Mouse (Mus musculus) retina, postnatal 1 day (tissue): ENCODE data around the gene Gm17490.
"Not testable (repeated sequence)": the region's sequence is repeated elsewhere in the genome, so short reads cannot be mapped to it uniquely, and the experiment has no call there.

Experiments
- DNase-seq: peaks from one replicate; pipeline ENCODE4 v3.0.0-alpha.2; 2012

The Gm17490 gene

GRCm38 (mm10) chr2:11623726-11624125, 2.3 kb downstream of the Gm17490 start:
- DNase-seq = no peak

GRCm38 (mm10) chr2:11623173-11623572, 2.9 kb downstream of the Gm17490 start:
- DNase-seq = no peak

- DNase-seq = no peak
These were observed 6.5 kb downstream of the Gm17490 start for GRCm38 (mm10) chr2:11619598-11619997.

GRCm38 (mm10) chr2:11616846-11617245, 9.2 kb downstream of the Gm17490 start:
- DNase-seq = no peak

- DNase-seq = not testable (repeated sequence)
These were observed 13.1 kb downstream of the Gm17490 start for GRCm38 (mm10) chr2:11612939-11613338.

GRCm38 (mm10) chr2:11606718-11607117, 19.3 kb downstream of the Gm17490 start:
- DNase-seq = not testable (repeated sequence)

GRCm38 (mm10) chr2:11604911-11605310, 21.2 kb downstream of the Gm17490 start:
- DNase-seq = no peak

- DNase-seq = no peak
These were observed 22.0 kb downstream of the Gm17490 start, which contains the start of gene Rbm17 for GRCm38 (mm10) chr2:11604053-11604452. Rbm17 (minus strand) TSS chr2:11604153.

GRCm38 (mm10) chr2:11602506-11603489, 23.3 kb downstream of the Gm17490 start:
- DNase-seq = peak; percentile 97

- DNase-seq = no peak
These were observed 24.3 kb downstream of the Gm17490 start for GRCm38 (mm10) chr2:11601795-11602194.

- DNase-seq = no peak
These were observed 28.2 kb downstream of the Gm17490 start for GRCm38 (mm10) chr2:11597906-11598305.

GRCm38 (mm10) chr2:11596690-11597089, 29.4 kb downstream of the Gm17490 start:
- no peak for DNase-seq

GRCm38 (mm10) chr2:11587996-11588395, 38.1 kb downstream of the Gm17490 start:
- DNase-seq = no peak

GRCm38 (mm10) chr2:11579399-11579798, 46.7 kb downstream of the Gm17490 start:
- no peak for DNase-seq

- no peak for DNase-seq
These were observed 47.9 kb downstream of the Gm17490 start for GRCm38 (mm10) chr2:11578187-11578586.
